Mouse (Mus musculus) heart, postnatal 10 days (tissue): ENCODE data around the gene Mdh1b. TPM values are rescaled to one million over a fixed set of nuclear protein-coding genes. Genes with fewer than 3 reads are reported as not detected.

Experiments
- DNase-seq, 2 experiments: peaks; one replicate each; pipeline ENCODE4 v3.0.0; 2021
- intact Hi-C: fragments of 180-260 bp; cut with DNase I; formaldehyde crosslinking; loops from one replicate; pipeline ENCODE4 v1.15.1; 2025
- total RNA-seq, 2 experiments: library from RNA; stranded (reverse); gene quantifications; 2 replicates each; pipeline ENCODE4 v1.2.3; 2021

Gene Mdh1b
- not detected for total RNA-seq

DNA sequence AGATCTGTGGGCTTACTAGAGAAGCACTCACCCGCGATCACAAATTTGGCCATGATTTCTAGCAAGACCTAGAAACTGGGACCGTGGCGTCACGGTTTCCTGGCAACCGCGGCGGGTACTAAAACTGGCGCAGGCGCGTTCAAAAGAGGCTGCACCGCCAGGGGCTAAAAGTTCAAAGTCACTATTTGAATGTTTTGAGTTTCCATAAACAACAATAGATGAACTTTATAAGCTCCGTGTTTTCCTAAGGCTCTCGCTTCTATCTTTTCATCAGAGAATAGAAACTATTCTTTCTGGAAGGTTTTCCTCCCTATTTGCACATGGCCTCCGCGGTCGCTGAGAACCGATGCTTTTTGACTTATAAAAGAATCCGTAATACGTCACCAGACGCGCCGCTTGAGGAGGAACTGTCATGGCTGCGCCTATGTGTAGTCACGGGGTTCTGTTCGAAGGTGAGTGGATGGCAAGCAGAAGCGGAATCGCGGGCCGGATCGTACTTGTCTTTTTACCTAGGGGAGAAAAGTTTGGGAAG lies at the start of gene Mdh1b, which contains the start of gene Fastkd2:
Mdh1b (minus strand) TSS at position 79 of the 532 bp plus-strand sequence.
Fastkd2 (plus strand) TSS at position 375 of the 532 bp plus-strand sequence.
- DNase-seq = peak; percentile 95 to 97
- intact Hi-C loops = no loop called here

GRCm38 (mm10) chr1:63776902-63777630 lies 46.9 kb upstream of the Mdh1b start:
- intact Hi-C loops = no loop called here
- DNase-seq = no peak

- intact Hi-C loops = no loop called here
- no peak for DNase-seq
Observed at GRCm38 (mm10) chr1:63776396-63776795, 46.3 kb upstream of the Mdh1b start.

DNA sequence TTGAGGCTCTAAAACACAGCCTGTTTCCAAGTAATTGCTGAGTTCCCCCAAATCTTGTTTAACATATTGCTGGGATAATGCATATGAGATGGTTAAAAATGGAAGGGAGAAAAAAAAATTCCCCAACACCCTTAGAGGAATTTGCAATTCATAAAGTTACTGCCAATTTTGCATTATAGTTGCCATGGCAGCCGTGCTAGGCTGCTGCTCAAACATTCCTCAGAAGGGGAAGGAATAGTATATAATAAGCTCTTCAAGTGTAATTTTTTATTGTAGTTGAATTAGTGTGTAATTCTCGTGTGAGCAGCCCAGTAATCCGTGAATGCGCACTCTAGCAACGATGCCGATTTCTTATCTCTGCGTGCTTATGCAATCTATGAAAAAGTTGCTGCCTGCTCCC lies 40.2 kb upstream of the Mdh1b start:
- DNase-seq = no peak
- intact Hi-C loops = no loop called here

GRCm38 (mm10) chr1:63769167-63769566 lies 39.0 kb upstream of the Mdh1b start, which contains the start of gene 4933402D24Rik:
Gene 4933402D24Rik (minus strand): TSS chr1:63769267.
- intact Hi-C loops = loop anchor here (10.0 kb wide), 1 partner anchor 246 kb away; no protein-coding TSS in a partner anchor
- DNase-seq = no peak

DNA sequence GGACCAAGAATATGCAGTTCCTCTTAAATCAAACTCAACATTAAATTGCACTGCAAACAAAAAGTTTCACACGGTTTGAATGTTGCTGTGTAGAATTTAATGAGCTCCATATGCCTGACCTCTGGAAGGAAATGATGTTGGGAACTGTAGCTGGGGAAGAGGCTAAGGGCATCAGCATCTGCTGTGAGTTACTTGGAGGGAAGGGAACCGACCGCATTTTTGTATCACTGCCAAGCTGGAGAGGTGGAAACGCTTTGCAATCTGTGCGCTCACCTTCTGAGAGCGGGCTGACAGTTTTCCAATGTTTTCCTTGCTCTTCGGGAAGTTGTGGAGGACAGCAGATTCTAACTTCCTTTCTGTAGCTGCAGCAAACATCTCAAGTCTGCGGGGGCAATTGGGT lies 38.0 kb upstream of the Mdh1b start:
- intact Hi-C loops = loop anchor here (10.0 kb wide), 1 partner anchor 247 kb away; no protein-coding TSS in a partner anchor
- DNase-seq = peak; percentile 3 to 25

- intact Hi-C loops = loop anchor here (5.0 to 10.0 kb wide), 4 partner anchors 97 to 538 kb away; no protein-coding TSS in a partner anchor
Observed at GRCm38 (mm10) chr1:63764395-63764794, 34.3 kb upstream of the Mdh1b start.

DNA sequence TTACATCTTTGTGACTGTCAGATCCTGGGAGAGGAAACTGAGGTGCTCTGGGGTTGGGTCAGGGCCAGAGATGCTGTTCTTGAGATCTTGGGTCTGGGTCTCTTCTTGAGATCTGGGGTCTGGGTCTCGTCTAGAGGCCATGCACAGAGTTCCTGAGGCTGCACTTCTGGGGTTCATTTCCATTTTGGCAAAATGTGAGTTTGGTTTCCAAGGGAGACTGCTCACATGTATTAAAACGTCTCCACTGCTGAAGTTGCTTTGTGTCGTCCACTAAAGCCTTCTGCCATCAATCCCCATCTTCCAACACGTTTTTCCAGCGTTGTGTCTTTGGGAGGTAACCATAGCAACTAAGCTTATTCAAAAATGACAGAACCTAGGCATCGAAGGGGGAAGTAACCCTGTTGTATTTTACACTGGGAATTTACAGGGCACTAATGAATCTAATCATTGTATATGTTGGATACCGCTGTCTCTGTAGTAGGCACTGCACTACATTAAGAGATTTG lies 33.8 kb upstream of the Mdh1b start:
- DNase-seq = no peak
- intact Hi-C loops = loop anchor here (2.0 to 10.0 kb wide), 6 partner anchors 97 to 685 kb away; no protein-coding TSS in a partner anchor

More at GRCm38 (mm10) chr1:63764395-63764794, 34.3 kb upstream of the Mdh1b start:
- no peak for DNase-seq

GRCm38 (mm10) chr1:63763212-63763694 lies 33.1 kb upstream of the Mdh1b start:
- DNase-seq = peak; percentile 53 to 61
- intact Hi-C loops = loop anchor here (2.0 to 10.0 kb wide), 6 partner anchors 96 to 686 kb away; no protein-coding TSS in a partner anchor

GRCm38 (mm10) chr1:63756005-63756404 lies 25.9 kb upstream of the Mdh1b start:
- intact Hi-C loops = no loop called here
- no peak for DNase-seq

GRCm38 (mm10) chr1:63729796-63730195 lies 322 bp downstream of the Mdh1b start:
- intact Hi-C loops = no loop called here
- DNase-seq = no peak

DNA sequence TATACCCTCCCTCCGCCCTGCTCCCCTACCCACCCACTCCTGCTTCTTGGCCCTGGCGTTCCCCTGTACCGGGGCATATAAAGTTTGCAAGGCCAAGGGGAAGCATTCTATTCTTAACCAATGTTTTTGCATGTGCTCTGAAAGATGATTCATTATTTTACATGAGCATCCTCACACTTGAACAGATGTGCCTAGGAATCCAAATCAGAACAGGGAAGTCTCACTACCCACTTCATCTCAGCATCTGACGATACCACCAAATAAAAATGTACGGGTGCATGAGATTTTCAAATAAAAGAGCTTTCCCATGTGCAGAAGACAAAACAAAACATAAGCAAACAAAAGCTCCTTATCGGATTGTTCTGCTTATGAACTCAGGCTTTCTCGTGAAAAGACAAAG lies 10.0 kb downstream of the Mdh1b start:
- no peak for DNase-seq
- intact Hi-C loops = no loop called here

DNA sequence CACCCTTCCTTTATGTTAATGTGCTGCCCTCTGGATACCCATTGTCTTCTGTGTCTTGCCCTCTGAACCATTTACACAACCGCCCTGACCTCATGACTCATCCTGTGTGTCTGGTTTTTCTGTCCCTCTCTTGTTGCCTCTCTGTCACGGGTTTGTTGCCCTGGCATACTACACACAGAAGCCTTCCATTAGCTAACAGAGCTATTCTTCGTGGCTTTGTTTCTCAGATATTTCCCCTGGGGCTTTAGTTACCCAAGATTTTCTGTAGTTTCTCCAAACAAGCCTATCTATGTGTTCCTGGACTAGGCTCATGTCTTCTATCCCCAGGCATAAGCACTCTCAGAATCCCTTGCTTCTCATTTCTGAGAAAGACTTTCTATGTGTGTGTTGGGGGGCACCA lies 21.2 kb downstream of the Mdh1b start:
- DNase-seq = no peak
- intact Hi-C loops = no loop called here

GRCm38 (mm10) chr1:63705733-63706132 lies 24.4 kb downstream of the Mdh1b start:
- DNase-seq = peak in 1 of 2 experiments; percentile 6
- intact Hi-C loops = no loop called here

DNA sequence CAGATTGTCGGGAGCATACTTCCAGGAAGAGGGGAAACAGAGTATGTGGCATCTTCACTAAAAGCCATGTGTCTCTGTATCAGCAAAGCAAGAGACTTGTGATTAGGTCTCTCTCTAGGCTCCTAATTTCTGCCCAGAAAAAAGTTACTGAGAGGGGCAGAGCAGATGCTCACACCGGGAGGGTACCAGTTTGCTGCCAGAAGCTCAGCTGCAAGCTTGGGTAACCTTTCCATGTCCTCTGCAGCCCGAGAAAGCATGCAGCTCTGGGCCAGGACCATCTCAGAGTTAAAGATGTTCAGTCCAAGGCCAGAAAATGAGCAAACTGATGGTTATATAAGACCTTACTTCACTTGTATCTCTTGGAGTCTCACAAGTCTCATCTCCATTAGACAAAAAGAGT lies 33.3 kb downstream of the Mdh1b start:
- no peak for DNase-seq
- intact Hi-C loops = no loop called here

DNA sequence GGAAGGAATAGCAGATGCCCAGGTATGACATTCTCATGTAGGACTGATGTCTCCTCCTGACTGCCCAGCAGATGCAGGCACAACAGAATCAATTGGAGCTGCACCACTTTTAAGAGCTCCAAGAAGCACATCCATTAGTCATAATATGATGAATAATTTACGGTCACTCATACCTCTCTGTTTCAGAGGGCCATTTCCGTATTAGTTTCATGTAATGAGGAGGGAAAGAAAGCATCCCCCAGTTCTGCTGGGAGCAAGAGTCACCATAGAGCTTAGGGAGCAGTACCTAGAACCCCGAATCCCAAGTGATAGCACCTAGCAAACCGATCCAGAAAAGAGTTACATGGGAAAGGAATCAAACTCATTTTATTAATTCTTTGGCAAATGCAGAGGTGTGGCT lies 43.3 kb downstream of the Mdh1b start, which contains the start of gene Dytn:
Dytn (minus strand) TSS at position 101 of the 400 bp plus-strand sequence.
- intact Hi-C loops = no loop called here
- no peak for DNase-seq

- intact Hi-C loops = no loop called here
- DNase-seq = no peak
Observed at GRCm38 (mm10) chr1:63675975-63676374, 54.1 kb downstream of the Mdh1b start.

GRCm38 (mm10) chr1:63668852-63669160 lies 61.3 kb downstream of the Mdh1b start:
- intact Hi-C loops = loop anchor here (1.0 to 10.0 kb wide), 6 partner anchors 93 to 1246 kb away; partner anchors contain the start of gene Klf7
- peak; percentile 18 to 42 for DNase-seq

- intact Hi-C loops = loop anchor here (1.0 to 10.0 kb wide), 6 partner anchors 94 to 1247 kb away; partner anchors contain the start of gene Klf7
Observed at GRCm38 (mm10) chr1:63667949-63668851, 61.9 kb downstream of the Mdh1b start.

More at GRCm38 (mm10) chr1:63667949-63668851, 61.9 kb downstream of the Mdh1b start:
- DNase-seq = no peak
